ENCODE assay signal across 19 mouse cellular contexts in the genomic region with DNA sequence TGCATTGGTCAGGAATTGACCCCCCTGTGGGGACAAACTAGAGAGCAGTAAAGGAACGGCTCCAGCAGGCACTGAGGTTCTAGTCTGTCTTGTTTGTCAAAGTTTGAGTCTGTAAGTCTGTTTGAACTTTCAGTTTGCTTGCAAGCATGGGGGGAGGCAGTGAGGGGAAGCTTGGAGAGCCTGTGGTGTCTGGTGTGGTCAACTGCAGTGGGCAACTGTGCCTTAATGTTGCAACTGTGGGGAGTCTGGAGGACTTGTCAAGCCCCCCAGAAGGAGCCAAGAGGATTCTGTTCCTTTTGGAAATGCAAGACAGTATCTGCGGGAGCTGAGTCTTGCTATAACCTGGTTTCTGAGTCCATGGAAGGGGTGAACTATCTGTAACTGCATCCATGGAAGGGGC. TPM values are rescaled to one million over a fixed set of nuclear protein-coding genes. Genes with fewer than 3 reads are reported as not detected.
"Had no signal": no experiment of that assay in that cellular context is flagged by ENCODE, and none has a peak within 500 bp of the region (broad histone marks: within the 10 kb centered on the region; RNA-seq: fewer than 3 reads in every experiment).

No protein-coding gene starts in this region.

- H3K9ac ChIP-seq: neural tube, embryonic 13.5 days; neural tube, embryonic 15.5 days; stomach, embryonic 15.5 days had no signal

- H3K27ac ChIP-seq: neural tube, embryonic 13.5 days; neural tube, embryonic 15.5 days; stomach, embryonic 15.5 days; stomach, postnatal 0 days had no signal

- H3K4me1 ChIP-seq: neural tube, embryonic 13.5 days; neural tube, embryonic 15.5 days; stomach, embryonic 15.5 days had no signal

- H3K4me2 ChIP-seq: neural tube, embryonic 13.5 days; neural tube, embryonic 15.5 days; stomach, embryonic 15.5 days had no signal

- H3K9me3 ChIP-seq: neural tube, embryonic 13.5 days; neural tube, embryonic 15.5 days; stomach, embryonic 15.5 days had no signal

- DNase-seq: retina, postnatal 1 day; right cerebral cortex, adult 18-20 months; right cerebral cortex, postnatal 14 days; right cerebral cortex, postnatal 25 days; right cerebral cortex, postnatal 4 days; spleen, adult 18-20 months; thymus, adult 18-20 months; thymus, adult 2 months; thymus, postnatal 14 days; thymus, postnatal 25 days; thymus, postnatal 36 days; thymus, postnatal 4 days had no signal

- H3K36me3 ChIP-seq: neural tube, embryonic 13.5 days; neural tube, embryonic 15.5 days; stomach, embryonic 15.5 days had no signal

- H3K4me3 ChIP-seq: neural tube, embryonic 13.5 days; neural tube, embryonic 15.5 days; stomach, embryonic 15.5 days had no signal

- H3K27me3 ChIP-seq: neural tube, embryonic 13.5 days; neural tube, embryonic 15.5 days; stomach, embryonic 15.5 days had no signal

RNA-seq across cellular contexts. Expression of a gene that starts 4.3 kb away (rescaled TPM):
- total RNA-seq: neutrophil, adult 5-6 weeks had no signal
- polyA plus RNA-seq: neural tube, embryonic 13.5 days; spleen, adult 2 months; stomach, embryonic 15.5 days; stomach, postnatal 0 days; thymus, postnatal 0 days had no signal
